Mouse (Mus musculus): ENCODE data around the gene Dscaml1.
"Not testable (repeated sequence)": the region's sequence is repeated elsewhere in the genome, so short reads cannot be mapped to it uniquely, and the experiment has no call there.

Dscaml1 gene

DNA sequence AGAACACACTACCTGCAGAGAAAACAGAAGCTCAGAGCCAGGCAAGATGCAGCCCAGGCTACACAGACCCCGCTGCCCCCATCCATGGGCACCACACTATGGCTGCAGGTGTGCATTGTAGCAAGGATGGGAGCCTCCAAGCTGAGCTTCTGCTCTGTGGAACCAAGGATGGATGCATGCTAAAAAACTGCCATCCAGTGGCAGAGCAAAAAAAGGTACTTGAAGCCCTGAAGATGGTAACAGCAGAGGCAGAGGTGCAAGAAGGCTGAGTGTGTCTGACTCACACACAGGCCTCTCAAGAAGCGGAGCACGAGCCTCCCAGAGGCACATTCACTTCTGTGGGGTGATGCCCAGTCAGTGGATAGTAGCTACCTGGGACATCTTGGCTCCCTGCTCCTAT is 276.8 kb downstream of the Dscaml1 start:
- DNase-seq: no peak

DNA sequence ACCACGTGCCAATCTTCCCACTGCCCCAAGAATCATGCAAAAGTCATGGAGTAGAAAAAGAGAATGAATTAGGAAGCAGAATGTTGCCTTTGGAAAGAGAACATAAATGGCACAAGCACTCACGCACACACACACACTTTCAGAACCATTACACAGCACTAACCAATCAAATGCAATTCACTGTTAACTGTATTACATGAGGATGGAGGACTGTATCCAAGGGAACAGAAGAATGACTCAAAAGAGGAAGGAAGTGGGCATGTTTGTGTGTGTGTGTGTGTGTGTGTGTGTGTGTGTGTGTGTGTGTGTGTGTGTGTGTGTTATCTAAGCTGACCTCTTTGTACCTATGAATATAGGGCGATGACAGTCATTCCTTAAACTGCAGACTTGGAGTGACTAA is 278.0 kb downstream of the Dscaml1 start:
- DNase-seq: no peak

DNA sequence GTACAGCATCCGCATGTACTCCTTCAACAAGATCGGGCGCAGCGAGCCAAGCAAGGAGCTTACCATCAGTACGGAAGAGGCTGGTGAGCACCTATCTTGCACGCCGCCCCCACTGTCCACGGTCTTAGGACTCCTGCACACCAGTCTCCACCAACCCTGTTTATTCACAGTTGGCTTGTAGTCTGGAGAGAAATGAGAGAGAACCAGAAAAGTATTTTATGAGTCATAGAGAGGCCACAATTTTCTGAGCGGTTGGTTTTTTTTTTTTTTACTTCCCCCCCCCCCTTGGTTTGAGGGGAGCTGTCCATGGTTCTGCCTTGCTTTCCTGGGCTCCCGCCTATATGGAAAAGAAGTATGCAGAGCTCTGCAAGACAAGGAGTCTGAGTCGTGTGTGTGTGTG is 283.9 kb downstream of the Dscaml1 start:
- no peak for DNase-seq

DNA sequence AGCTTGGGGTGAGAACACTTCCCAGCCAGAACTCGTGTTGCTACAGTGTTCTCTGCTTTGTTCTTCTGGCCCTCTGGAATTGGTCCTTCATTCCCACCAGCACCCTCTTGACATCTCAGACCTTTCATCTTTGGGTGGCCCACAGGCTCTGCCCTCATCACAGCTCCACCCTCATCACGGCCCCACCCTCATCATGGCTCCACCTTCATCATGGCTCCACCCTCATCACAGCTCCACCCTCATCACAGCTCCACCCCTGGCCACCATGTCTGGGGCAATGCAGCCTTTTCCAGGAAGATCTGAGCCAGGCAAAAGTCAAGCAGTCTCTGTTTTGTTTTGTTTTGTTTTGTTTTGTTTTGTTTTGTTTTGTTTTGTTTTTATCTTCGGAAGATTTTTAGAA is 289.0 kb downstream of the Dscaml1 start:
- DNase-seq: no peak

DNA sequence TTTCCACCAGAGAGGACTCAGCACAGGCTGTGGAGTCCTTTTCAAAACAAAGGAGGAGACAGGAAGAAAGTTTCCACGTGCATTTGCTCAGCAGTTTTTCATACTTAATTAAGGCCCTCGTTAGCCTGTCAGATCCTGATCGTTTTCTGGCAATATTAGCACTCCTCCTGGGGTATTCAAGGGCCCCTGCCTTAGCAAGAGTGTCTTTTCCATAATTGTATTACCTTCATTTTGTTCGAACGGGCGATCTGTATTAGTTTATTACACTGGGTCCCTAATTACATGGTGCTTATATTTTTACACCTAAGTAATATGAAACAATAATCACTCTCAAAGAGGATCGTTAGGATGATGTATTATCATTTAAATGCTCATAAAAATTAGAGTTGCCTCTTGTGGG is 293.6 kb downstream of the Dscaml1 start:
- no peak for DNase-seq

DNA sequence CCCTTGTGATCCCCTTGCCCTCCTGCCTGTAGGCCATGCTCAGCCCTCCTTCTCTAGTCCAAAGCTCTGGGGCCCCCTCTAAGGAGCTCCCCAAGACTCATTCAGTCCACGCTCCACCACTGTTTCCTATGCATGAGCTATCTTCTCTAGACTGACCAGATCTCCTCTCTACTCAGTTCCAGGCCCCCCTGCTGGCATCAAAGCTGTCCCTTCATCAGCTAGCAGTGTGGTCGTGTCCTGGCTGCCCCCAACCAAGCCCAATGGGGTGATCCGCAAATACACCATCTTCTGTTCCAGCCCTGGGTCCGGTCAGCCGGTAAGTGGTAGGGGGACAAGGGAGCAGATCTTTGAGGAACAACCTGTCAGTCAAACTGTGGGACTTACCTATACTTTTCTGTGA is 305.4 kb downstream of the Dscaml1 start:
- DNase-seq: peak; percentile 60

DNA sequence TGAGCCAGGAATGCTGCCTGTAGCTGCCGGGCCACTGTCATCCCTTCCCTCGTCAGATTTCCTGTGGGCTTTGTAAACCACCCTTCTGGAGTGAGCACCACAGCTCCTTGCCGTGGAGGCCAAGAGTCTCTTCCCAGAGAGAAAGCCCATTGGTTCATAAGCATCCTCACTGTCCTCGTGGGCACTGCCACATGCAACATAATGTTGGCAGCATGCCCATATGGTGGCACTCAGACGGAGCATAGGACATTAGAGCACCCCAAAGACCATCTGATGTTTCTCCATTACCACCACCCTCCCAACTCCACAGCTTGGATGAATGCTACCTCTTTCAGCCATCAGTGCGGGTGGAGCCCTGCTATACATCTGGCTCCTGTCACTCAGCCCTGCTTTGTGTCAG is 306.8 kb downstream of the Dscaml1 start:
- DNase-seq: no peak

DNA sequence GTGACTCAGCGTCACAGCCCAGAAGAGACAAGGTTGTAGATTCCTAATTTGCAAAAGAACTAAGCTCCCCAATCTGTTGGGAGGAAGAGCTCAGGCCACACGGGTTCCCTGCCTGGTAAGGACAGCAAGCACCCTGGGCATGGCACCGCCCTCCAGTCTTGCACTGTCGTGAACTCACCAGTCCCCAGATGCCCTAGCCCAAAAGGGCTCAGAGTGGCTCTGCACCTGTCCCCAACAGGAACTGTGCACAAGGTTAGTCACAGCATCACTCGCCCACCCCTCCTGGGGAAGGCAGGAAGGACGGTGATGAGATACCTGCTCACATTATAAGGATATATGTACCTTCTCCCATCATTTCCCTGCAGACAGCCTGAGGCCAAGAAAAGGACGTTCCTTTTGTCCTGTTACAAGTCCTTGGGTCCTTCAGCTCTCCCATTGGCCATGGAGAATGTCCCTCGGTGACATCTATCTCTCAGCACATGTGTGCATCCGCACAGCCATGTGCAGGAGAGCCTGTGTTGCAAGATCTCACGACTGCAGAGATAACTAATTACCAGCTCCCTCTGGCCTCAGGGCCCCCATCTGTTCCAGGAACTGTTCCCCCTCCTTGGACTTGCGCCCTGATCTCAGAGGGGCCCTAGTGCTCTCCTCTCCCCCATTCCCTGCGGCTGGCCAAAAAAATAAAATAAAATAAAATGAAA is 312.7 kb downstream of the Dscaml1 start:
- peak; percentile 38 for DNase-seq

DNA sequence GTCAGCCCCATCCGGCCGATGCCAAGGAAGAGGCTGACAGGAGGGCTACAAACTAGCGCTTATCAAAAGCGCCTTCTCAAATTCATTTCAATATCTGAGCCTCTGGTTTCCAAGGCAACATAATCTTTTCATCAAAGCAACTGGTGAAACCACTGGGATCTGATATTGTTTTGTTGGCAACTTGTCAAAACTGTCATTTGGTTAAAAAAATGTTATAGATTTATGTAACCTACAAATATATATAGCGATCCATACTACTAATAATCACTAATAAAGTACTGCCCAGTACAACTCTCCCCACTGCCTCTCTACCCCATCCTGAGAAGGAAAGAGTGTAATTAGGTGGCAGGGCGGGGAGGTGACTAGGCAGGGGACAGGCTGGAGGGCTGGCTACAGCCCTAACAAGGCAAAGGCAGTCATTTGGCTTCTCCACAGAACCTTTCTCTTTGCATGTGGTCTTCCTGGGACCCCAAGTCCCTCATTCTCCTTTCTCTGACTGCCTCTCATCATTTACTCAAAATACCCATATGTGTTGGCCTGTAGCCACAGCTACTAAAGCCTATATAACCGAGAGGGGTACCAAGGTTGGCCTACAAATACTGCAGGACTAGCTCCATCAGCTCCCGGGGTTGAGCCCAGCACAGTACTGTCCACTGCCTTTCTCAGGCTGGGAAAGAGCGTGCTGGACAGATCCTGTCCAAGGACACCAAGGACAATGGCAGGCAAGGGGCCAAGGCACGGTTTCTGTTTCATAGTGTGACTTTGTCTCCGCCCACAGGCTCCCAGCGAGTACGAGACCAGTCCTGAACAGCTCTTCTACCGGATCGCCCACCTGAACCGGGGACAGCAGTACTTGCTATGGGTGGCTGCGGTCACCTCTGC is 313.5 kb downstream of the Dscaml1 start:
- peak; percentile 52 for DNase-seq

DNA sequence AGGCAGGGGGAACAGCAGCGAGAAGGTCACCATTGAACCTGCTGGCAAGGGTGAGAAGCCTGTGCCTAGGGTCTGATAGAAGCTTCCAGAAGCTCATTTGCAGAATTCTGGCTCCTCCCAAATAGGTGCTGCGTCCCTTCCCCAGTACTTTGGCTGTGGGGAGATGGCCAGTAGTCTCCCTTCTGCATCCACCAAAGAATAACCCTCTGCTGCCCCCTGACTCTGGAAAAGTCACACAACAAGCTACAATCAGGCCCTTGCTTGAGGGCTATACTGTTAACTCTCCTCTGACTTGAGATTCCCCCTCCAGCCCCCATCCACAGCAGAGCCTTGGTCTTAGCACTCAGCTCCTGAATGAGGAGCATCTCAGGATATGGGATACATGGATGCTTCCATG is 314.2 kb downstream of the Dscaml1 start:
- DNase-seq: peak; percentile 62

DNA sequence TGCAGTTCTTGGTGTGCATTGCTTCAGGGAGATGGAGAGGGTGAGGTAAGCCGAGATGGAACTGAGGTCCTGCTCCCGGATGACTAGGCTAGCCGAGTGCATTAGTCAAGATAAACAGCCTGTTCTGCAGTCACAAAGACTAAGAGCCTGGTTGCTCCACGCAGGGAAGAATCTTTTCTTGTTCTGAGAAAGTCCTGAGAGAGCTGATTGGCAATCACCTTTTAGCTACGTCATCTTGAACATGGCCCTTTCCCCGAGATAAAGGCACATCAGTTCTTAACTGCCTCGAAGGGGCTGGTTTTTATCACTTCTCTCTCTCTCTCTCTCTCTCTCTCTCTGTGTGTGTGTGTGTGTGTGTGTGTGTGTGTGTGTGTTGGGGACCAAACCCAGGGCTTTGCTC is 319.0 kb downstream of the Dscaml1 start:
- DNase-seq: no peak

DNA sequence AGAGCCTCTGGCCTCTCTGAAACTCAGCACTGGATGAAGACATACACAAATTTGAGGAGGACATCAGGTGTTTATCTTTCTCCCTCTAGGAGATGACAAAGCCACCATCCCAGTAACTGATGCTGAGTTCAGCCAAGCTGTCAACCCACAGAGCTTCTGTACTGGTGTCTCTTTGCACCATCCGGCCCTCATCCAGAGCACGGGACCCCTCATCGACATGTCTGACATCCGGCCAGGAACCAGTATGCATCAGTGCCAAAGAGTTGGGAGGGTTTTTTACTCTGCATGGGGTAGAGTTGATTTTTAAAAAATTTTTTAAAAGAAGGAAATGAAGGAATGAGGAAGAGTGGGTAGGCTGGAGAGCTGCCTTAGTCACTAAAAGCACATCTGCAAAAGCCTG is 323.5 kb downstream of the Dscaml1 start:
- no peak for DNase-seq

DNA sequence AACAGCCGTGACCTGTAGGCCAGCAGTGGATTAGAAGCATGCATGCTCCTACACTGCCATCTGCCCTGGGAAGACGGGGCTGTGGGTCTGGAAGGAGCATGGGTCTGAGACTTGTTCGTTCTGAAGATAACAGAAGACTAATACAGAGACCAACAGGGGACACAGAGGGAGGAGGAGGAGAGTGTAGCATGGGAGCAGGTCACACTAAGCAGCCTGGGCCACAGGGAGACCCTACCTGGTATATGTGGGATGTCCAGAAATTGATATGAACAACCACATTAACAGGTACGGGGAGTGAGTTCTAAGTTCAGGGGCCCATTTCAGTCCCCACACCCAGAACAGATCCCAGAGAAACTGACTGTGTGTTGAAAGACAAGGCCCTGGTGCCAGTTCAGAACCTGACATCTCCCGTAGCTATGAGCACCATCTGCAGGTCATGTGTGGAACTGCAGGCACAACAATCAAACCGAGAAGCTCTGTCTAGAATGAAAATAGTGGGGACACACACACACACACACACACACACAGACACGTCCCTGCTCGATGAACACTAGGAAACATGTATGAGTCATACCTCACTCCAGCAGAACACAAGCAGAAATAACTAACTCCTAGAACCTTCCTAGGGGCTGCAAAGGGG is 328.1 kb downstream of the Dscaml1 start:
- DNase-seq: peak; percentile 88

DNA sequence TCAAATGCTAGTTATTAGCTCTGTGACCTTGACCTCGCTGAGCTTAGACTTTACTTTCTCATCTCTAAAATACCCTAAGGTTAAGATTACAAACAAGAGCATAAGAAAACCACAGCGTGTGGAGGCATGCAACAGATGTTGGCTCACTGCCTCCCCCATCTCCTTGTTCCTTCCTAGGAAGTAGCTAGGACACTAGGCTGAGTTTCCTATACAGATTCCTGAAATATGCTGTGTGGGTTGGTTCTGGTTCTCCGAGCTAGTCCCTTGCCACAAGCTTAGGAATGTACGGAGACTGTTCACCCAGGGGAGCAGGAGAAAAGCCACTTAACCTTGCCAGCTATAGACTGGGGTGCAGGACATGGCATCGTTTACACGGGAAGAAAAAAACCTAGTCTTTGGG is 339.8 kb downstream of the Dscaml1 start:
- DNase-seq: no peak

DNA sequence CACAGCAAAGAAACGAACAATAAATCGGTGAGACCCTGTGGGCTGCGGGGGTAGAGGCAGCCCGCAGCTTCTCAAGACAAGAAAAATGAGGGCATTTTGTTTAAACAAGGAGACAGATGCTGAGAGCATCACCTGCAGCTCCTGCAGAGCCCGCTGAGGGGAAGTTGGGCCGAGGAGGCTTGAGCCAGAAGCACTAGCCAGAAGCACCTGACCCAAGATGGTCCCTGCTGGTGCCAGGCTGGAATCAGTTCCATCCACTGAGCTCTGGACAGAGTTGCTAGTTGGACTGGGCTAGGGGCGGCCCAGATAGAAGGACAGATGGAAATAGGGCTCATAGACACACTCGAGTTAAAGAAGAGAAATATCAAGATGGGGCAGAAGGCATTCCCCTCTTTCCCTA is 340.7 kb downstream of the Dscaml1 start:
- DNase-seq: no peak

DNA sequence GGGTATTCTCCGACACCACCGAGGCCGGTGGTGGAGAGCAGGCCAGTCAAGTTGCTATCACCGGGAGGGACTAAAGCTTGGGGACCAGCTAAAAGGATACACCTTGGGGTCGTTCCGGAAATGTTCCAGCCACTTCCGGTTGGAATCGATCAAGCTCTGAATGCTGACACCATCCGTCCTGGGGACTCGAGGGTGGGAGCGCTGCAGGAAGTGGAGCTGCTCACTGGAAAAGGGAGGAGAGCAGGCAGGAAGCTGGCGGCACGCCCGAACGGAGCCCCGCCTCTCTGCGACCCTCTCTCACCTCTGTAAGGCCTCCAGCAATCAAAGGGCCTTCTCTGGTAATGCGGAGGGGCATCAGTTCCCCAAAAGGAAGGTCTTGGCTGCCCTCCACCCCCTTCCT is 342.0 kb downstream of the Dscaml1 start:
- DNase-seq: no peak

DNA sequence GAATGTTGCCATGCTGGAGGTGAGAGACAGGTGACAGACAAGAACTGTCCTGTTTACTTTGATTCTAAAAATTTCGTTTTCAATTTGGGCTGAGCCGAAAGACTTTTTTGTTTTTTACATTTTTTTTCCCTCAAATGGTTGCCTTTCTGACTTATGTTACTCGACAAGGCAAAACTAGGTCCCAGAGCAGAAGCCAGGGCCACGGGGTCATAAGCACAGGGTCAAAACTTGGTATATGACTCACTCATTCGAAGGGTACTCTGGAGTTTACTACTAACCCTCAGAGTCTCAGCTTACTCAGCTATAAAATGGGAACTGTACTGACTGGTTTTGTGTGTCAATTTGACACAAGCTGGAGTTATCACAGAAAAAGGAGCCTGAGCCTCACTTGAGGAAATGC is 343.2 kb downstream of the Dscaml1 start:
- DNase-seq: no peak

DNA sequence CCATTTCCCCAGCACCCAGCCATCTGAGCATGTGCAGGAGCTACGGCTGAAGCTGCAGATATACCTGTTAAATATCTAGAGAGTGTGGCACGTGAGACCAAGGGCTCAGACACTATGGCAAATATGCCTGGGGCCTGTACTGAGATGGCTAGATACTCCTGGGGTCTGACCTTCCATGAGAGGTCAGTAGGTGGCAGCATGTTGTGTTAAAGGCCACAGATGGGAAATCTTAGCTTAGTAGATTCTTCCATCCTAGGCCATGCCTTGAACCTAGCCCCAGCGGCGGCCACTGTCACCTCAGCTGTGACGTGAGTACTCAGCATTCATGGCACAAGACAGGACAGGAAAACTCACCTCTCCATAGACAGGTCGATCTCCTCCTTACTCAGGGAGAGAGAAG is 347.7 kb downstream of the Dscaml1 start:
- DNase-seq: no peak

DNA sequence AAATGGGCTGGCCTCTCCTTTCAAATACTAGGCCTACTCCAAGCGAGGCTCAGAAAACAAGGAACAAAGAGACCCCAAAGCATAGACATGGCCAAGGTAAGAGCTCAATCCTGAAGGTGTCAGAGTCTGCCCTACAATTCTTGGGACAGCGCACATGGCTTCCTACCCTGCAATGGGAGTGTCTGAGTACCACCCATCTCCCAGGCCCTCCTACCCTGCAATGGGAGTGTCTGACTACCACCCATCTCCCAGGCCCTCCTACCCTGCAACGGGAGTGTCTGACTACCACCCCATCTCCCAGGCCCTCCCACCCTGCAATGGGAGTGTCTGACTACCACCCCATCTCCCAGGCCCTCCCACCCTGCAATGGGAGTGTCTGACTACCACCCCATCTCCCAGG is 349.7 kb downstream of the Dscaml1 start:
- DNase-seq: not testable (repeated sequence)

DNA sequence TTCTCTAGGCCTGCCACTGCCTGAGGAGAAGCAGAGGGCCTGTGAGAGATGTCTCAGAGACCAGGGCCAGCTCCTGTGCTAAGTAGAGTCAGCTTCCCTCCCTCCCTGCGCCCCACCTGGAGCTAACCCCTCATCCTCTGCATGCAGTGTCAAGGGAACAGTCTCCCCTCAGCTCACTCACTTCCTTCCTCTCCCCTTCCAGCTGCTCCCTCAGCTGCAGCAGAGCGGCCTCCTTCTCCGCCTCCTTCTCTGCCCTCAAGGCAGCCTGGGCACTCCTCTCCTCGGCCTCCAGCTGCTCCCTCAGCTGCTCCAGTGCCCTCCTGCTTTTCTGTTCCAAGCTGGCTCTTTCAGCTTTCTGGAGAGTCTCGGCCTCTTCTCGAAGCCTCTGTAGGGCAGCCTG is 352.8 kb downstream of the Dscaml1 start:
- DNase-seq: no peak

DNA sequence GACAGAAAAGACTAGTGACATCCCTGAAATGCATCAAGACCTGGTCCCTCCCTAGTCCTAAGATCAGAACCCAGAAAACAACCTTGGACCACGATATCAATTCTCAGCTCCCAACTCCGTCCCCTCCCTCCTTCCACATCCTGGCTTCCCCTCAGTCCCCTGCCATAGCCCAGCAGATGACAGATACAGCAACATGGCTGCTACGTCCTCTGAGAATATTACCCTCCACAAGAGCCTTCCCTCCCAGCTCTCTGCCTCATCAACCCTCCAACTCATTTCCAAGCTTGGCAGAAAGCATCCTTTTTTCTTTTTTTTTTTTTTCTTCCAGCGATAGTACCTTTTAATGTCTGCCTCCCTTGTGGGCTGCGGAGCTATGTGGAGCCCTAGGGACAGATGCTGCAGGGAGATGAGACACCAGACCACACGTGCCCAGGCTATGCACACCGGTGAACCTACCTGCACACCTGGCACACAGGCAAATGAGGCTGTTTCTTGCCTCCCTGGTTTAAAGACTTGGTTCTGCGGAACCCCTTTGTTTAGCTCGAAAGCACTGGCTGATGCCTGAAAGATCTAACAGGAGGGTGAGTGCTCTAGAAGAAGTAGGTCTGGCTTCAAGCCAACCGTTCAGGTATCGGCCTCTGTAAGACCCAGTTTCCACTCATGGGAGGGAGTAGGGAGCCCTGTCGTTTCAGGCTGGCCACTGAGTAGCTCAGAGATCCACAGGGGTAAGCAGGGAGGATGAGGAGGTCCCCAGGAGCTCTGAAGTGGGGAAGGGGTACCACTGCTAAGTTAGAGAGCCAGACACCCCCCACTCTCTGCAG is 357.0 kb downstream of the Dscaml1 start:
- no peak for DNase-seq

DNA sequence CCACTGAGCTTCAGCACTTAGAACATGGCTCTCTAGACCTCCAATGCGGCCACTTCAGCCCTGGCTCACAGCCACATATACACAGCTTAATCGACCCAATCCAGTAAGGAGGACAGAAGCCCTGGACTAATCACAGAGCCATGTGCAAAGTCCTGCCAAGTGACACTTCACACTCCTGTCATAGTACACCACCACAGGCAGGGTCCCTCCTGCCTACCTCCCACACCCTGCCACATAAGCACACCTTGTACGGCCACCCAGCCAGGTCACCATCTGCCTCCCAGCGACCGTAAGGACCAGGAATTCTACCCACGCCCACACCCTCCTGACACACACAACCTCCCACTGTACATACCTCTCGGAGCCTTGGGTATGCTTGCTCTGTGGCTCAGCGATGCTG is 360.6 kb downstream of the Dscaml1 start:
- DNase-seq: no peak

DNA sequence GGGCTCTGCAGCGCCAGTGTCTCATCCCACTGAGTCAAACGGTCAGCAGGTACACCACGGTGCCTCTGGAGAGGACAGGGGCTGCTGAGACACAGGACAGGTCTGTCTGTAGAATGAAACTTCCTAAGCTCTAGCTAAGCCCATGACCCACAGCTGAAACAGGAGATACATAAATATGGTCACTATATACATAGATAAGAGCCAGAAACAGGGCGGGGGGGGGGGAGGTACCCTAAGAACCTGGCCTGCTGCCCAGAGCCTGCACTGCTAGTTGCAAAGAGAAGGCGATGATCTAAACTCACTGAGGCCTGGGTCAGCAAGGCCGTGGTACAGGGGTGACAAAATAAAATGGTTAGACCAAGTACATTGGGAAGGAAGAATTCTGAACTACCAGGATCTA is 361.1 kb downstream of the Dscaml1 start:
- DNase-seq: no peak
